Mouse (Mus musculus) cerebellum, adult 8-10 months (tissue): ENCODE measurements at regions not wholly inside any gene's neighbourhood (a gene's known extent, or its start where the extent isn't known, plus 50 kb on each side); places are given as distances from the start of the nearest gene placed in this dataset.

Experiments
- DNase-seq: peaks from one replicate; pipeline ENCODE4 v3.0.0; 2022

GRCm38 (mm10) chr10:98043873-98044272, 317.3 kb upstream of the C030005K15Rik start:
- DNase-seq: no peak

DNA sequence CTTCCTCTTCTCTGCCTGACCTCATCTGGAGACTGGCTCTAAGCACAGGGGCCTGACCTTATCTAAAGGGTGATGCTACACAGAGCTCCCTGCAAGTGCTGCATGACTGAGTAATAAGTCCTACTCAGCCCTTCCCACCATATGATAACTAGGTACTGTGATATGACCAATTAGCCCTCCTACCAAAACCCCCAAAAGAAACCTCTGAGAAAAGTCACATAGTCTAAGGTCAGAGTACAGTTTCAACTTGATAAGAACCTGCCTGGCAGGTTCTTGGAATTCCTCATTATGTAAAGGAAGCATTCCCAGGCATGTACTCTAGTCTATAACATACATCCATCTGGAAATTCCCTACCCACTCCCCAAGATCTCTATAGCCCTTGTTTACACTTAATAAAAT, 318.0 kb upstream of the C030005K15Rik start:
- DNase-seq: no peak

DNA sequence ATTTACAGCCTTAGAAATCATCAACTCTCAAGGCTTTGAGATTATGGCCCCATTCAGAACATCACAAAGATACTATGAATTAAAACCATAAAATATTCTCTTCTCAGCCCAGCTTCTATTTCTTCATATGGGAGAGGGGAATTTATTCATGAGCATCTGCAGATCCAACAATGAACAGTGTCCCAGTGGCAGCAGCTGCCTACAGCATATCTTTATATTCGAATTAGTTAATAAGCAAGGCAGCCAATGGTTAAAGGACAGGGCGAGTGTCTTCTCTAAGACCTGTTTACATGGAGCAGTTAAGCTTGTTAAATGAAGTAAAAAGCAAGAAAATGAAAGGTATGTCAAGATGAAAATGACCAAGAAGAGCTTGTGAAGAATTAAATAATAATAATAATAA, 346.9 kb upstream of the C030005K15Rik start:
- DNase-seq: no peak

DNA sequence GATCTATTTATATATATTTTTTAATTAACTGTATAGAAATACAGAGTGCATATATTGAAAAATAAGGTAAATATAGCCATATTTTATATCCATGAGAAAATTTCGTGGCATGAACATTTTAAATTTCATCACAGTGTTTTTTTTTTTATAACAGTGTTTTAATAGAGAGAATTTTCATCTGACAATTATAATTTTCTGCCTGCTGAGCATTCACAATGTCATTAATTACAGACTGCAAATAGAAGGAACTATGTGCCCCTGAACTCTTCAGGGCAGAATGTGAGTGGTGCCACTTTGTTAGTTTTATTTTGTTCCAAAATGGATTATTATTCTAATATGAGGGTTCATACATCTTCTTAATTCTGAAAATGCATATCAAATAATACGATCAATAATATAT, 358.3 kb upstream of the C030005K15Rik start:
- DNase-seq: no peak

- DNase-seq: no peak
Measured at GRCm38 (mm10) chr10:98116296-98116695, 389.7 kb upstream of the C030005K15Rik start.

DNA sequence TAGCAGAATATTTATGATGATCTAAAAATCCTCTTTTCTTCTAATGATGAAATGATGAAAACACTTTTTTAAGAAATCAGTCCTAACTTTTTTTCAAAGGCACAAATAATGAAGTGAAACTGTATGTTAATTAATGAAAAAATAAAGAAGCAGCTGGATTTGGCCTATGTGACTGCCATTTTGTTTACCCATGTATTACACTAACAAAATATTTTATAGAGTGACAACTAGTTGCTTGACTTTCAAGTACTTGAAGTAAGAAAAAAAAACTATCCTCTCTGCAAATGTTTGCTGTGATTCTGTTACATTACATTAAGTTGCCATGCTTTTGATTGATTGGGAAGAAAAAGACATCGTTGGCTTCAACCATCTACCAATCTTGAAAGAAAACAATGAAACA, 399.2 kb upstream of the C030005K15Rik start:
- DNase-seq: no peak

DNA sequence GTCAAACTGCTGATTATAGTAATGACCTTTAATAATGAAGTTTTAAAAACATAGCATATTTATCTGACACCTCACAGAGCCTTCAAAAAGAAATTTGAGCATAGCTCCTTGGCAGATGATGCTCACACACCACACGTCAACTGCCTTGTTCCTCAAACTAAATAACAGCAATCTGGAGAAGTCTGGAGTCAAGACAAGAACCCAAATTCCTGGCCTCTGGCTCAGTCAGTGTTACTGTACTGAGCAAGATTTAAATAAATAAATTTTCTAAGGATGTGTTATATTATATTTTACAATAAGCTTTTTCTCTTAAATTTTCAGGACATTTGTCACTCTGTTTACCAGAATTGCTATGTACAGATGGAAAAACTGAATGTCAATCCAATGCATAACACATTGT, 408.5 kb upstream of the C030005K15Rik start:
- DNase-seq: no peak

DNA sequence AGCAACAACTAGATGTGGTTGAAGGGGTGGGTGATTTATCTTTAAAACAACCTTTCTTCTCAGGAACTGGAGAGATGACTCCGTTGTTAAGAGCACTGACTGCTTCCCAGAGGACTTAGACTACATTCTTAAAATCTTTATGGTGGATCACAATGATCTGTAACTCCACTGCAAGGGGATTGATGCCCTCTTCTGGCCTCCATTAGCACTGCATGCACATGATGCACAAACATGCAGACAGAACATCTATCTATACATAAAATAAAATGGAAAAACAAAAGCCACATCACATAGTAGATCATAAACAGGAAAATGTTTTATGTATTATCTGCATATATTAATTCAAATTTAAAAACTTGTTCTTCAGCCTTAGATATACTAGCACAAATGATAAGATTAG, 419.2 kb upstream of the C030005K15Rik start:
- no peak for DNase-seq

GRCm38 (mm10) chr10:98146998-98147863, 420.7 kb upstream of the C030005K15Rik start:
- DNase-seq: no peak

DNA sequence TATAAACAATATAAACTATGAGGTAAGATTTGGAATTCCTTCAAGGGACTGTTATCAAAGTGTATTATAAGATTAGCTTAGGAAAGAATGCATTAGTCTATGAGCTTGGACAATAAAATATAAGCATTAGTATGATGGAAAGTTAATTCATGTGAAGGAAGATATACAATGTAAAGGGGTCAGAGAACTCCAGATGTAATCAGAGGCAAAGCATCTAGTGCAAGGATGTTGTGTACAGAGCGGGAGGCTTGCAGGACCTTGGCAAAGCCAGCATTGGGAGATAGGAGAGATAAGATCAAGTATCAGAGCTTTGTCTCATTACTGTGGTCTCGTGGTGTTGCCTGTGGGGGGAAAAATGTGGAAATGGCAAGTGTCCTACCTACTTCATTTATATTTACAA, 429.4 kb upstream of the C030005K15Rik start:
- no peak for DNase-seq

GRCm38 (mm10) chr10:98185666-98186065, 459.1 kb upstream of the C030005K15Rik start:
- DNase-seq: no peak

DNA sequence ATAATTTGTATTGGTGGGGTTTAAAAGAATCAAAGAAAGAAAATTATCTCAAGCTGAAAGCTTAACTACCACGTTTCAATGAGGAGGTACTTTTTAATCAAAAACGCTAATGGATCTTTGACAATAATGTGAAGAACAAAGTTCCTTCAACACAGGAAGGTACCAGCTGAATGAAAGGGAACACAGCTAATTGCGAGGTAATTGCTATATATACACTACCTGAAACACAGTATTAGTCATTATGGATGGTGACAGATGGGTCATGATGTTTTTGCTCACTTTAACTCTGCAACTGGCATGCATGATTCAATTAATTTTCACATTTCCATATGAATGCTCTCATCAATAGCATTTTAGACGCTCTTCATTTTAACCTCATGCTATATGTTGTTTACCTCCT, 470.3 kb upstream of the C030005K15Rik start:
- no peak for DNase-seq

GRCm38 (mm10) chr10:98210246-98210645, 483.7 kb upstream of the C030005K15Rik start:
- DNase-seq: no peak

DNA sequence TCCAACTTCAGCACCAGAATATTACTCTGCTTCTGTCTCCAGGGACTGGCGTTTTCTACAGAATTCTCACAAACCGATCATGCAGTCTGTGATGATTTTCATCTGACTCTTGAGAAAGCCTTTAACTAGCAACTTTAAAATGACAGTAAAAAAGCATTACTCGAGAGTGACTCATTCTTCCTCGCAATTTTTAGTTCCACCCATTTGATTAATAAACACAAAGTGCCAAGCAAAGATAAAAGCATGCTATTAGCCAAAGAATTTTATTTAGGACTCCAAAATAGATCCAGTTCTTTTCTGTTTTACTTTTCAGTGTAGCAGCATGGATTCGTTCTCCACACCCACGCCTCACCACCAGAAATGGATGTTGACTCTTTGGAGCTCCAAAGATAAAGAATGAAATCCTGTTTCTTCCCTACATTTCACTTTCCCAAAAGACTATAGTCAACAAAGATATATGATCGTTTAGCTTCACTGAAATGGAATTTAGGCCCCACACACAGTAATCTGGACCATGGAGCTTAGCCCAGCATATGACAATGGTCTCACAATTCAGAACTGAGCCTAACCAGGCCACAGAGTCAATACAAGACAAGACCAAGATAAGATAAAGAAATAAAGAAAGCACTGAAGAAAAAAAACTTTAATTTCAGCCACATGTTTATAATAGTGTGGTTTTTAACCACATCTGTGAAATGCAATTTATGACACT, 486.5 kb upstream of the C030005K15Rik start:
- DNase-seq: no peak

DNA sequence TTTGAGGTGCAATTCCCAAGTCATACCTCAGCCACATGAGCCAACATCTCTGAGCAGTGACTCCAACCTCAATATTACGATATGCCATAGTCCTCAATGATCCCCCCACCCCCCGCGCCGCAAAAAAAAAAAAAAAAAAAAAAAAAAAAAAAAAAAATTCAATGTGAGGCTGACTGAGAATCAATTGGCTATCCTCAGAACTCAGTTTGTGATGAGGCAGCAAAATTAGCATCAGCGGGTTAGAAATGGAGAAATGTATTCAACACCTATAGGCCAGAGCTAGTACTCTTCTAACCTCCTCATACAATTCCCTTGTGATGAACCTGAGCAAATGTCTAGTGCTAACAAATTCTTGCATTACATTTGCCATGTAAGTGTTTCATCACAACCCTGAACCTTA, 504.5 kb upstream of the C030005K15Rik start:
- no peak for DNase-seq

DNA sequence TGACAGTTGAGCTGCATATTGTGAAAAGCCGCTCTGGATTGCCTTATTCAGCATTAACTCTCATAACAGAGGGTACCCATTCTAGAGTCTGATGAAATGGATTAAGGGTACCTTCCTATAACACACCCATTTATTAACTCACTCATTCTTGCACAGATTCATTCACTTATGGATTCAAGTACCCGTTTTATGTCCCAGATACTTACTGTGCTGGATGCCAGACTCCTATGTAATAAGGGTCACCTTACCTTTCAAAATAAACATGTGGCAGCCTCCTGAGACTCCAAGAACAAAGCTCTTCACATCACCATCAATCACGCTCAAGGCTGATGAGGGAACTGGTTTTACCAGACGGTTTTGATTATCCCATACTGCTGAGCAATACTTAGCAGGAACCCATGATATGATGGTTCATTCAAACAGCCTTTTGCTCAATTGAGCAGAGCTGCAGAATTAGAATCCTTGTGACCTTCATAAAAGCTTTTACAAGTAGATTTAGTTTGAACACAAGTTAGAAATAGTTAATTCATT, 505.2 kb upstream of the C030005K15Rik start:
- DNase-seq: no peak

DNA sequence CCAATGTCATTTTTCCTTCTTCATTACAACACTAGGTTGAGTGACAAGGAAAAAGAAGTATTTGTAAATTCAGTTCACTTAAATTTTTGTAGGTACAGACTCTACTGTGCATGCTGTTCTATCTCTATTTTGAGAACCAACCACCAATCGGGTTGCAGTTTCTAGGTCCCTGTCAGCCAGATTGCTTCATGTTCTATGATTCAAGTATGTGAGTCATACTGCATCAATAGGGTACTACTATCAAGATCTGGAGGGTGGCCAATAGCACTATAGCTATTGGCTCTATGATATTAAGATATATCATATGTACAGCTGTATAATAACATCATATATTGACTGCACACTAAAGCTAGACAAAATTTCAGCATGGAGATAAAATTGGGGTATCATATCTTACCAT, 521.8 kb upstream of the C030005K15Rik start:
- DNase-seq: no peak

GRCm38 (mm10) chr10:98257980-98258707, 531.6 kb upstream of the C030005K15Rik start:
- no peak for DNase-seq

DNA sequence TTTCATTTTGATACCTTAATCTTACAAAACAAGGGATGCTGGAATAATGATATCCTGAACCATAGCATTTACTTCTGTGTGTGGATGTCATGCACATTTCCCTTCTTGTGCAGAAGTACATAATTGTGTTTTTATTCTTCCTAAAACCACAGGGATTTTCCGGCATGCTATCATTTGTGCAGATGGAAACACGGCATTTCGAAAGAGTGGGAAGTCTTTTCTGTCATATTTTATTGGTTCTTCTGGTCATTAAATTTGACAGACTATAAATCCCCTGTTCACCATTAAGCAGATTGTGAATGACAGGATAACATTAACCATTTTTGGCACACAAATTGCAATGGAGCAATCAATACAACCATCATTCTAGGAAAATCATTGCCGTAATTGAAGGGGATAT, 532.7 kb upstream of the C030005K15Rik start:
- no peak for DNase-seq

DNA sequence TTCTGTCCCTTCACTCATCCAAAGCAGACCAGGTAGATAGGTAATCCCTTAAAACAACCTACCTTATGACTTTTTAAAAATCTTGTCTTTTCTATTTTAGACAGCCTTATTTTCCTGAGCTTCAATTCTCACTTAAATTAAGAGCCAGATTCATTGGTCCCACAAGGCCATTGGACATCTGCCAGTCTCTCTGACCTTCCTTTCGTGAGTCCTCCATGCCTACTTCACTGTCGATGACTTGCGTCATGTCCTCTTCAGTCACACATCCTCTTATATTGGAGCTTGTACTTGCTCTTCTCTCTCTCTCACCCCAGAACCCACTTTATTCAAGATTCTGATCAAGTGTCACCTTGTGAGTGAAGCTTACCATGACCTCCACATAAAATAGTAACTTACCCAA, 542.0 kb upstream of the C030005K15Rik start:
- DNase-seq: no peak

DNA sequence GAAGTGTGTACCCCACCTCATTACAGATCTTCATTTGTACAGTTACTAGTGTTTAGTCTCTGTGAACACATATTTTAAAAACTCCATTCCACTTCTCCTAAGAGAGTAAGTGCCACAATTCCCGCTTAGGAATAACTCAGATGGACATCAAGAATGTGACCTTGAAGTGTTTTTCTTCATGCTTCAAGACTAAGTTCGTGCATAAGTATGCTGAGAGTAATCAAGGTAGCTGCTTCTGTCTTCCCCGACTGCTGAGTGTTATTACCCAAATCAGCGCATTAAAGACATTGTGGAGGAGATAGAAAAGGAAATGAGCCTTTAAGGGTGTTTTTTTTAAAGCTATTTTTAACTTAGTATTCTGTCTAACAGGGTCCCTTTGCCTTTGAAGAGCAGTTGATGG, 565.1 kb upstream of the C030005K15Rik start:
- no peak for DNase-seq

DNA sequence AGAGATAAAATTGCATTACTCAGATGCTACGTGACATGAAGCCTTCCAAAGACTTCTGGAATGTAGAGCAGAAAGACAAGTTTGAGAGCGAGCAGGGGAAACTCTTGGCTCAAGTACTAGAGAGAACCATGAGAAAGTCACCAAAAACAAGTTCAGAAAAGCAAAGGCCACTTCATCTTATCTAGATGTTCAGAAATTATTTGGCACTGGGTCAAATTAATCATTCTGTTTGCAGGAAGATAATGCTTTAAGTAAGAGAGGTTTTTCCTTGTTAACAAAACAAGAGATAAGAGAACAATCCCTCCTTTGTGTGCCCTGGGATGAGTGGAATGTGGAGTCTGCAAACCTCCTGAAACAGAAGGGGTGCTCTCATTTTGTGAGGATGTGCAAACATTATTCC, 565.6 kb upstream of the C030005K15Rik start:
- DNase-seq: no peak

- no peak for DNase-seq
Measured at GRCm38 (mm10) chr10:98305667-98306066, 579.1 kb upstream of the C030005K15Rik start.
